Mouse (Mus musculus) lung, embryonic 14.5 days (tissue): ENCODE data around the gene Larp1b. TPM values are rescaled to one million over a fixed set of nuclear protein-coding genes. Genes with fewer than 3 reads are reported as not detected.

Experiments used
- ATAC-seq: fragments of 200-750 bp; cut with Nextera tagmentation; 2 replicates; pipeline ENCODE4 v1.8.0; 2017; ENCODE audit warnings: mild to moderate bottlenecking, moderate TSS enrichment, moderate library complexity; ENCODE audit not compliant: insufficient read depth
- DNase-seq: peaks from one replicate; pipeline ENCODE4 v3.0.0-alpha.2; 2015
- H3K27ac ChIP-seq: fragments of 300-500 bp; sonication (generic); 2 replicates; pipeline ENCODE4 v1.5.1; 2014; ENCODE audit warnings: low read depth, mild to moderate bottlenecking, moderate library complexity
- H3K27me3 ChIP-seq: fragments of 300-500 bp; sonication (generic); 2 replicates; pipeline ENCODE4 v1.6.1; 2014; ENCODE audit warnings: low read length, control low read depth; ENCODE audit not compliant: insufficient read depth
- H3K36me3 ChIP-seq: fragments of 300-500 bp; sonication (generic); 2 replicates; pipeline ENCODE4 v1.6.1; 2014; ENCODE audit warnings: control low read depth; ENCODE audit not compliant: insufficient read depth
- H3K4me1 ChIP-seq: fragments of 300-500 bp; sonication (generic); 2 replicates; pipeline ENCODE4 v1.6.1; 2014; ENCODE audit warnings: antibody characterized with exemption, control low read depth; ENCODE audit not compliant: insufficient read depth
- H3K4me2 ChIP-seq: fragments of 300-500 bp; sonication (generic); 2 replicates; pipeline ENCODE4 v1.6.1; 2014; ENCODE audit warnings: mild to moderate bottlenecking
- H3K4me3 ChIP-seq: fragments of 300-500 bp; sonication (generic); 2 replicates; pipeline ENCODE4 v1.5.1; 2014; ENCODE audit warnings: low read depth, low read length
- H3K9ac ChIP-seq: fragments of 300-500 bp; sonication (generic); 2 replicates; pipeline ENCODE4 v1.6.1; 2014
- H3K9me3 ChIP-seq: fragments of 300-500 bp; sonication (generic); 2 replicates; pipeline ENCODE4 v1.6.1; 2016; ENCODE audit warnings: low read depth, low read length, control low read depth
- CTCF ChIP-seq: IDR thresholded peaks from 2 replicates; pipeline ENCODE4 v1.5.1; 2016; ENCODE audit warnings: antibody characterized with exemption, low read depth
- WGBS: fragments of 180-500 bp; shearing (Covaris S2); extraction: QIAGEN DNeasy Blood & Tissue Kit; methylation state at CpG from one replicate; pipeline ENCODE4 v1.1.7; 2014; 5-methylcytosine and 5-hydroxymethylcytosine counted together
- polyA plus RNA-seq: library from polyadenylated mRNA; unstranded; fragments of >200 nt; fragmentation: Nextera tagmentation; extraction: Ambion mirVana; gene quantifications from 2 replicates; pipeline ENCODE4 v1.2.1, GENCODE M21; 2014

Larp1b gene
- polyA plus RNA-seq, 1 experiment from 2014 or later = 2.5 TPM

DNA sequence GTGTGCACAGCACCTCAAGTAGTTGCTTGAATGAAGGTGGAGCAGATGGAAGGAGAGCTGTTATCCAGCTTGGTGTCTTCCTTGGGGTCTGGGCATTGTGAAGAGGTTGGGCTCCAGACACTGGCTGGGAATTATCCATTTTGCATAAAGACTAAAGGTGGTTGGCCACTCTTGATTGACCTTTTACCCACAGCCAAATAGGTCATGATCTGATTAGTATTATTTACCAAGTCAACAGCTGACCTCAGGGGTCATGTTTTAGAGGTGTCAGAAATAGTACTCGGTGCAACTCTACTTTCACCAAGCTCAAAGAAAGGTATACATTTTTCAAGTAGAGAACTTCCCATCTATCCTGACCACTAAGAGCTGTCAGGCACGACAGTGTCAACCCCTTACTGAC lies 115.7 kb downstream of the Larp1b start:
- Histone ChIP-seq H3K4me3 (no peak overlapping the region), H3K9ac (no peak overlapping the region), H3K4me2 (no peak overlapping the region), H3K9me3 (no peaks in the 10 kb centered on the region), H3K27me3 (no peaks in the 10 kb centered on the region), H3K36me3 (peaks cover 41% of the 10 kb centered on the region), H3K27ac (no peak overlapping the region), H3K4me1 (no peaks in the 10 kb centered on the region)
- ATAC-seq = no peak
- DNase-seq = no peak
- 56% methylated on average over 2 of the region's 2 CpGs for WGBS
- TF ChIP-seq CTCF = no peak

DNA sequence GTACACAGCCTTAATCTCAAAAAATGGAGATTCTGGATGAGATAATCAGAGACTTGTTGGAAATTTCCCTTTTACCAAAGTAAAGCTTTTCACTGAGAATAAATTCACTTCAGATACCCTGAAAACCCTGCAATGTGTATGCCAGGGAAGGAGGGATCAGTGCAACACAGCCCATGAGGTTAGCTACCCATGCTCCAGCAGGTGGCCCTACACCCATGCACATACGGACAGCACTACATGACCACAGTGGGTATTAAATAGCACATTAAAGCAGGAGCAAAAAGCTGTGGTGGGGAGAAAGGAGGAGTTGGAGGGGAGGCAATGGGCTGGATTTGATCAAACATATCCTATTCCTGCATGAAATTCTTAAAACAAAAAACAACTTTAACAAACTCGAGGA lies 120.9 kb downstream of the Larp1b start:
- no peaks in the 10 kb centered on the region for H3K27me3 ChIP-seq
- 78% methylated on average over 2 of the region's 2 CpGs for WGBS
- peaks cover 24% of the 10 kb centered on the region for H3K36me3 ChIP-seq
- H3K4me3 ChIP-seq = no peak overlapping the region
- peak; percentile 27; the same call in 1 of the 2 replicates for TF ChIP-seq CTCF
- H3K27ac ChIP-seq = no peak overlapping the region
- no peak overlapping the region for H3K9ac ChIP-seq
- no peak overlapping the region for H3K4me2 ChIP-seq
- H3K4me1 ChIP-seq = no peaks in the 10 kb centered on the region
- no peak for DNase-seq
- H3K9me3 ChIP-seq = no peaks in the 10 kb centered on the region
- no peak for ATAC-seq

DNA sequence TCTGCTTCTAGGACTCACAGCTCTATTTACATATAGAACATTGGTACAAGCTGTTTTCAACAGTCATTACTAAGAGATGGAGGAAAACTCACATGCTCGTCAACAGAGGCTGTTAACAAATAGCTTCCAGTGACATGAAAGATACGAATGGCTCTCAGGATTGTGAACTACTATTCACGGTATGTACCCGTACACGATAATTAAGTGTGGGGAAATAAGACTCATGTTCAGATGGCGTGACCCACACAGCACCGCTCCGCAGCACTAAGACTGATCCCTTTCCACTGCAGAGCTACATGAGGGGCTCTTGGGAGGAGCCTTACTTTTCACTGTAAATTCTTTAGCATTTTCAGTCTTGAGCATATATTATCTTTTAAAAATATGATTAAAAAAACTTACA lies 125.7 kb downstream of the Larp1b start:
- no peak overlapping the region for H3K4me3 ChIP-seq
- 68% methylated on average over 8 of the region's 8 CpGs for WGBS
- DNase-seq (no peak), ATAC-seq (no peak)
- no peaks in the 10 kb centered on the region for H3K9me3 ChIP-seq
- no peak overlapping the region for H3K27ac ChIP-seq
- TF ChIP-seq CTCF = no peak
- H3K36me3 ChIP-seq = no peaks in the 10 kb centered on the region
- no peak overlapping the region for H3K9ac ChIP-seq
- no peaks in the 10 kb centered on the region for H3K4me1 ChIP-seq
- no peak overlapping the region for H3K4me2 ChIP-seq
- H3K27me3 ChIP-seq = no peaks in the 10 kb centered on the region

DNA sequence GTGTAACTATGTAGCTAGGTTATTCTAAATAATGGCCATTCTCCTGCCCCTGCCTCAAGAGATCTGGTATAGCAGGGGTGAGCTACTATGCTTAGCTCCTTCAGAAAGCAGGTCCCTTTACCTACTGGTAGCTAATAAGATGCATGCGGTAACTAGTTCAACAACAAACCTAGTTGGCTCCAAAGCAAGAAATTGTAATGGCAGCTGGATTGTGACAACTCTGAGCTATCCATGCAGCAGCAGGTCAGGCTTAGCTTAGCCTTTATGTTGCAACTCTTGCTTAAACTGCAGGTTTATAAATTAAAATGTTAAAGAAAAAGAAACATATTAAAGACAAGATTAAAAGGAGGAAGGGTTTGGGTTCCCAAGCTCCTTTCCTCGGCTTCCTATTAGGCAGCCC lies 129.0 kb downstream of the Larp1b start:
- DNase-seq (no peak), ATAC-seq (no peak)
- no peak for TF ChIP-seq CTCF
- Histone ChIP-seq H3K4me3 (no peak overlapping the region), H3K4me1 (no peaks in the 10 kb centered on the region), H3K9ac (no peak overlapping the region), H3K4me2 (no peak overlapping the region), H3K27ac (no peak overlapping the region), H3K27me3 (no peaks in the 10 kb centered on the region), H3K36me3 (no peaks in the 10 kb centered on the region), H3K9me3 (no peaks in the 10 kb centered on the region)
- 94% methylated on average over 2 of the region's 2 CpGs for WGBS

DNA sequence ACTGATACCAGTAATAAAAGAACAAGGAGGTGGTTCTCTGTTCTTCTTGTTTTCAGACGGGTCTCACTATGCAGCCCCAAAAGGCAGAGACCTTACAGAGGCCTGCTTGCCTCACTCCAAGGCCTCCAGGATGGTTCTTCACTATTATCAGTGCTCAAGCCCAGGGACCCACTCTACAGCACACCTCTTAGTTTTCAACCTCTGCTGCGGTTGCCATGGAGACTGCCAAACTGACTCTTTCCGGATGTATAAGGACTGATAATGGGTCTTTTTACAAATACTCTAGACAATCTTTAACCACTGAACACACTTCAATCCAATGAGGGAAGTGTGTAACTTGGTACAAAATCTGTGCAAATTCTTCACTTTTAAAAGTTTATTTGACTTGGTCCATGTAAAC lies 131.1 kb downstream of the Larp1b start:
- Histone ChIP-seq H3K27ac (no peak overlapping the region), H3K4me1 (0 out of 2 replicates have a peak, but pooled peaks cover 3% of the 10 kb centered on the region), H3K9ac (0 out of 2 replicates have a peak overlapping the region, but pooled peaks have one; percentile 4), H3K4me3 (peak overlapping the region; percentile 74; the same call in 1 of the 2 replicates), H3K27me3 (no peaks in the 10 kb centered on the region), H3K36me3 (no peaks in the 10 kb centered on the region), H3K9me3 (no peaks in the 10 kb centered on the region), H3K4me2 (peak overlapping the region; percentile 90)
- no peak for ATAC-seq
- TF ChIP-seq CTCF = no peak
- WGBS = 26% methylated on average over 3 of the region's 3 CpGs
- peak; percentile 55 for DNase-seq

DNA sequence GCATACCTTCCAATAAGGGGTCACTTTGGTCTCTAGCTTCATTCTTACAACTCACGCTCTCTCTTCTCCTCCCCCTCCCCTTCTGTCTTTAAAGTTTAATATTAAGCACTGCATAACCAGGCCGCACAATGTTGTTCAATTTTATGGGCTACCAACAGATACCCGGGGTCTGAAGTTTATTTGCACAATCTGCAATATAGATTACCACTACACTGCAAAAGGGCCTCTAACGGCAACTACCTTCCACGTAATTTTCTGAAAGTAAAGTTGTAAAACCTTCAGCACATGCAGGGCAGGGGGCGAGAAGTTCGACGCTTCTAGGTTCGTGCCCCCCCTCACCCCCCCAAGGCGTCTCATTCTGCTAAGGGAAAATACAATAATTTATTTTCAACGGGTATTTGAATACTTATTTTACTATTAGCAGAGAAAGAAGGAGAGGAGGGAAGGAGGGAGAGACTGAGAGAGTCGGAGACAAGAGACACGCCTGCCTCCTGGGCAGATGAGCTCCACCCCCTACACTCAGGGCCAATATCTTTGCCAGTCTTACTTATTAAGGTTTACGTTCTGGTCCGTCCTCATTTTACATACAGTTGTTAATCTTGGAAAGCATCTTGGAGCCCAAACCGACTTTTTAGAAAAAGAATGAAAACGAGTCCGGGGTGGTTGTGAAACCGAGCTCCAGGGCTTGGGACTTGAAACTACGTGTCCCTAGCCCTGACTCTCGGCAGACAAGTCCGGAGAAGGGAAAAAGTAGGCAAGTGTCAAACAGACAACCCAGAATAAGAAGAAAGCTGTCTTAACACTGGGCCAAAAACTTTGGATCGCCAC lies 132.1 kb downstream of the Larp1b start:
- WGBS = under 1% methylated on average over 23 of the region's 23 CpGs
- no peaks in the 10 kb centered on the region for H3K27me3 ChIP-seq
- TF ChIP-seq CTCF = no peak
- ATAC-seq = no peak
- DNase-seq = peak; percentile 61
- peak overlapping the region; percentile 74 for H3K4me3 ChIP-seq
- H3K27ac ChIP-seq = peak overlapping the region; percentile 69
- H3K9ac ChIP-seq = peak overlapping the region; percentile 75
- no peaks in the 10 kb centered on the region for H3K36me3 ChIP-seq
- peak overlapping the region; percentile 90 for H3K4me2 ChIP-seq
- no peaks in the 10 kb centered on the region for H3K9me3 ChIP-seq
- H3K4me1 ChIP-seq = 0 out of 2 replicates have a peak, but pooled peaks cover 3% of the 10 kb centered on the region

DNA sequence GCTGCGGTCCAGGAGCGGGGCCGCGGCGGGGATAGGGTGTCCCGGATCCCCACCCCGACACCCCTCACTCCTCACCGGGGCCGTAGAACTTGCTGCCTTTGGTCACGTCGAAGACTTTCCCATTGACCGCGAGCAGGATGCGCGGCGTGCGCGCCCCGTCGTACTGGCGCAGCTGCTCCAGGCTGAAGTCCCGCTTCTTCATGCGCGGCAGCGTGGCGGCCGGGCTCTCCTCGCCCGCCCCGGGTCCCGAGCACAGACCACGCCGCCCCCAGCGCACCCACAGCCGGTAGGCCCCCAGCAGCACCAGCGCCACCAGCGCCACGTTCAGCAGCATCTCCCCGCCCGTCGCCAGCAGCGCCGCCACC lies 132.9 kb downstream of the Larp1b start:
- WGBS = under 1% methylated on average over 40 of the region's 43 CpGs
- peak overlapping the region; percentile 75 for H3K9ac ChIP-seq
- H3K4me3 ChIP-seq = peak overlapping the region; percentile 74
- no peaks in the 10 kb centered on the region for H3K36me3 ChIP-seq
- no peak for TF ChIP-seq CTCF
- no peaks in the 10 kb centered on the region for H3K9me3 ChIP-seq
- 0 out of 2 replicates have a peak, but pooled peaks cover 3% of the 10 kb centered on the region for H3K4me1 ChIP-seq
- no peaks in the 10 kb centered on the region for H3K27me3 ChIP-seq
- DNase-seq (peak; percentile 53), ATAC-seq (peak; percentile 52)
- H3K4me2 ChIP-seq = peak overlapping the region; percentile 90
- H3K27ac ChIP-seq = peak overlapping the region; percentile 69
